Mouse (Mus musculus): ENCODE measurements around the gene Ntan1.
"Not testable (repeated sequence)": the region's sequence is repeated elsewhere in the genome, so short reads cannot be mapped to it uniquely, and the experiment has no call there.

The Ntan1 gene

DNA sequence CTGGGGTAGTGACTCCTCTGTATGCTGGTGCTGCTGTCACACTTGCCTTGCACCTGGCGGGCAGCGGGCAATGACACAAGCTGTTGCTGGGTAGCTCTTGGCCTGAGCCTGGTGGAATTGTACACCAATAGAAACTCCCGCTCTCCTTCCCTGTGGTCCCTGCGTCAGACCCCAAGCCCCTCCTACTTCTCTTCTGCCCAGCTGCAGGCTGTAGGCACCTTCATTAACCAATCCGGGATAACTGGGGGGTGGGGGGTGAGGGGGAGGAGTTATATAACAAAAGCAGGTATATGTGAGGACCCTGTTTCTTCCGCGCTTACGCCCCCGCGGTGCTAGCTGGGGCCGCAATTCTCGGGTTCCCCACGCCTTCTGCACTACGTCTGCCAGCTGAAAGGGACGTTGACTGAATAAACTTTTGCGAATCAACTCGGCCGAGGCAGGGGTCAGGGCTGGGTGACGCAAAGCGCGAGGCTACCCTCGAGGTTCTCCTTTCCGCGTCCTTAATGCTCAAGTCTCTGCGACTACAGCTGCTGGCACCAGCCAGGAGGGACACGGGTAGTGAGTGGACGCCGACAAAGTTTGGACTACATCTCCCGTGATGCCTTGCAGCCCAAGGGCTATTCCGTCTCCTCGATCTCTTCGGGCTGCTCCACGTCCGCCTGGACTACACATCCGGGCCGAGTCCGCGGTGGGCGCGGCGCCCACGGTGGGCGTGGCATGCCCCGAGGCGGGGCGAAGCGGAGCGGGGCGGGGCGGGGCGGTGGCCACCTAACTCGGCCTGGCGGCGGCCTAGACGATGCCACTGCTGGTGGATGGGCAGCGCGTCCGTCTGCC, at the start of gene Ntan1:
Ntan1 (plus strand) TSS at position 286 of the 834 bp plus-strand sequence.
- peak; percentile 95 for DNase-seq (ENCODE audit: low read depth)

DNA sequence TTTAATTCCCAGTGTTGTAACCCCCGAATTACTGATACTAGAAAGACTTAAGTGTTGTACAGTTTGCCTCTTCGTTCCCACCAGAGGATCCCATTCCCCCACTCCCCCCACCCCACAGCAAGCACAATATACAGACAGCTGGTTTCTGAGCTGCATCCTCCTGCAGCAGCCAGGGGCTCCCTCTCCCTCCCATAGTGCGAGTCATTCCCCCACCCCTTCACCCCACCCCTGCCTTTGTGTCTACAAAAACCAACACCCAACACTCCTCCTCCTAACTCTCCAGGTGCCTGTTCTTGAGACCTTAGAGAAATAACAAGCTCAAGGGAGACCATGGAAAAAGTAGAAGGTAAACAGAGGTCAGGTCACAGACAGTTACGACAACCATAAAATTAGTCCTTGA, 47.0 kb upstream of the Ntan1 start:
- DNase-seq (ENCODE audit: low read depth): not testable (repeated sequence)

DNA sequence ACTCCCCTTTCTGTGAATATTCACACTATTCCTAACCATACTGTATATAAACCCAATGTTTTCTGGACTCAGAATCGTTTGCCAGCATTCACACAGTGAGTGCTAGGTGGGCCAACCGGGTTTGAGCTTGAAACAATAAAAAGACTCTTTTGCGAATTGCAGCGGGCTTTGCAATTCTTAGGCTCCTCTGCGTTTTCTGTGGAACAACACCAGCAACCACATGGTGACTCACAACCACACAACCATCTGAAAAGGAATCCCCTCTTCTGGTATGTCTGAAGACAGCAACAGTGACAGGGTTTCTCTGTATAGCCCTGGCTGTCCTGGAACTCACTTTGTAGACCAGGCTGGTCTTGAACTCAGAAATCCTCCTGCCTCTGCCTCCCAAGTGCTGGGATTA, 46.6 kb upstream of the Ntan1 start:
- DNase-seq (ENCODE audit: low read depth): not testable (repeated sequence)

DNA sequence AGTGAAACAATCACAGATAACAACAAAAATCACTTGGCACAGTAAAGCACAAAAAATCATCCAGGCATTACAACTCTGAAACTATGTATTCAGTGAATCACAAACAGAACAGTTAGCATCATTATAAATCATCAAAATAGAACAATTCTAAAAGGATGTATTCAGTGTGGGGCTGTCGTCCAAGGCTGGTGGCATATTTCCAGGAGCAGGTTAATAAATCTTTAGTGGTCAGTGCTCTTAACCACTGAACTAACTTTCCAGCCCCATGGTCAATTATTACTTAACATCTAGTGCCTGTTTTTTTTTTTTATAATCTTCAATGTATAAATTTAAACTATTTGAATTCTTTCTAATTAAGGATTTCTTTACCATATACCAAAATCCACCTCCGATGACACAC, 44.6 kb upstream of the Ntan1 start:
- not testable (repeated sequence) for DNase-seq (ENCODE audit: low read depth)

DNA sequence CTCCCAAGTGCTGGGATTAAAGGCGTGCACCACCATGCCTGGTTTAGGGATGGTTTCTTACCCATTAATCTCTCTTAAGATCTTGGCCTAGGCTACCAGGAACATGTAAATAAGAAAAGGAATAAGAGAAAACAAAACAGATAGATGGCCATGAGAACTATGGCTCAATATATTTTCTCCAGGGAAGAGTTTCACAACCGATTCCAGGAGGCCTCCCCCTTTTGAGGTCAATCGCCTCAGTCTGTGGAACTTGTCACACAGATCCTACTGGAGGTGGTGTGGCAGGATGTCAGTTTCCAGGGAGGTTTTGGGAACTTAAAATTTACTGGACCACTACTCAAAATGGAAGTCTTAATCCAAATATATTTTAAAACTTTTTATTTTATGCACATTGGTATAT, 44.0 kb upstream of the Ntan1 start:
- not testable (repeated sequence) for DNase-seq (ENCODE audit: low read depth)

DNA sequence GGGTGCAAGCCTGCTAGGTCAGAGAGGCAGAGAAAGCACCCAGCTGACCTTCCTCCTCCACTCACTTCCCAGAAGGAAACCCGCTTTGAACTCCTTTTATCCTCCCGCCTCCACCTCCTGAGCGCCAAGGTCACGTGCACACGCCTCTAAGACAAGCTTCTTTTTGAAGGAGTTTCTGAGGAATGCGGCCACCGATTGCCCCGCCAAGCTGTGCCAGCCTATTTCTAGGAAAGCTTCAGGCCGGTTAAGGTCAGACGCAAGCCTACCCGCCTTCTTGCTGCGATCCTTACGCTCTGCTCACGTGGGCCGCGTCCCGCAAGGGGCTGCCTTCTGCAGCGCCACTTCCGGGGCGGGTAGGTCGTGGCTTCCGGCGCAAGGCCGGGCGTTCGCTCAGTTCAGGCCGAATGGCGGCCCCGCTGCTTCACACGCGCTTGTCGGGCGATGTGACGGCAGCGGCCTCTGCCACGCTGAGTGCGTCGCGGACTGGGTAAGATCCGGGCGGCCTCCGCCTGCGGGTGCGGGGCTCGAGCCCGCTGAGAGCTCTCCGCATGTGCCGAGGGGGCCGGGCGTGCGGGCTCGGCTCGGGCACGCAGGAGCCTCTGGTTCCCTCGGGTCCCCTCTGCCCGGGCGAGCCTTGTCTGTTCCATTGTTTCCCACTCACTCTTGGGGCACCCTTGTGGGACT, 38.1 kb upstream of the Ntan1 start, which contains the start of gene Rrn3:
Rrn3 (plus strand) TSS at position 356 of the 684 bp plus-strand sequence.
- DNase-seq (ENCODE audit: low read depth): peak; percentile 90

DNA sequence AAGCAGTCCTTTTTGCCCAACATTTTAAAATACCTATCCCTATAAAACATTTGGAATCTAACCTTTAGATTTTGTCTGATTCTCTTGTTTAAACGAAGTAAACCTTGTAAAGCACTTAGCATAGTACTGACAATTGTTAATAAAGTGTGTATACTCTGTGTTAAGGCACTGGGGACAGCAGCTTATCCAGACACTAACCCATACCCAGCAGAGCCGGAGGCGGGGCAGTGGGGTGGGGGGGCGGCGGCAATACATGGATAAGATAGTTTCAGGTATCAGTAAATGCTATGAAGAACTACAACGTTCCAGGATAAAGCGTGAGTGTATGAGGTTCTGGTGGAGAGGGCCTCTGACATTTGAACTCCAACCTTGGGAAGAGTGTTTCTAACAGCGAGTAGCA, 37.4 kb upstream of the Ntan1 start:
- DNase-seq (ENCODE audit: low read depth): no peak

DNA sequence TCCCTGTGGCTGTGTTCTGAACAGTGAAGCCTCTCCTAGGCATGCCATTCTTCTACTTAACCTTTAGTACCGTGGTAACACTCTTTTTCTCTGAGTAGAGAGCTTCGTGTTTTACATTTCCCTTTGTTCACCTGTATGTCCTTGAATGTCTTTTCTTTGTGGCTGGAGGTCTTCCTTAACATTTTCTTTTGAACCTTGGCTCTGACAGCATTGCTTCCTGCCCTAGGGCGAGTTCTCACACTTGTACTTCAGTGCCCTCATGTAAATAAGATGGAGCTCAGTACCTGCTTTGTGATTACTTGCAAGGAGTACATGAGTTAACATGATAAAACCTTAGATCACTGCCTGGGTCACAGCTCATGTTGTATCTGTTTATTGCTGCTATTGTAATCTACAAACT, 32.7 kb upstream of the Ntan1 start:
- DNase-seq (ENCODE audit: low read depth): no peak

DNA sequence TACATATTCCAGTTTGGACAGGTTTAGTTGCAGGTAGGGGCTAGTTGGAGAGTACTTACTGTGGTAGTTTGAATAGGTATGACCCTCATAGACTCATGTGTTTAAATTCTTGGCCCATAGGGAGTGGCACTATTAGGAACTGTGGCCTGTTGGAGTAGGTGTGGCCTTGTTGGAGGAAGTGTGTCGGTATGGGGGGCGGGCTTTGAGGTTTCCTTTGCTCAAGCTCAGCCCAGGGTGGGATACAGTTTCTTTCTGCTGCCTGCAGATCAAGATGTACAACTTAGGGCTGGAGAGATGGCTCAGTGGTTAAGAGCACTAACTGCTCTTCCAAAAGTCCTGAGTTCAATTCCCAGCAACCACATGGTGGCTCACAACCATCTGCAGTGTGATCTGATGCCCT, 25.2 kb upstream of the Ntan1 start:
- not testable (repeated sequence) for DNase-seq (ENCODE audit: low read depth)

DNA sequence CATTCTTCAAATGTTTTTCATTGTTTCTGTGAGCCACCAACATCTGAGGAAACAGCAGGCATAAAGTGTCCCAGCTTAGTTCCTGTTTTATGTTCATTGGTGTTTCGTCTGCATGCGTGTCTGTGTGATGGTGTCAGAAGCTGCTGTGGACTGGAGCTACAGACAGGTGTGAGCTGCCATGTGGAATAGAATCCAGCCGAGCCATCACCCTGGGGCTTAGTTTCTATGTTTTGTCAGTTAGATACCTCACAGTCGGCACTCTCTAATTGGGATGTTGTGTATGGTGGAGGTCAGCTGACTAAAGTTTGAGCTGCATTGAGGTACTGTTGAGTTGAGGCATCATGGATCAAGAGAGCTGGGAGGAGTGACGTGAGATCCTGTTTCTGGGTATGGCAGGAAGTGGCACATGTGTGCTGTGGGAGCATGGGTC, 21.9 kb upstream of the Ntan1 start:
- DNase-seq (ENCODE audit: low read depth): peak; percentile 77

DNA sequence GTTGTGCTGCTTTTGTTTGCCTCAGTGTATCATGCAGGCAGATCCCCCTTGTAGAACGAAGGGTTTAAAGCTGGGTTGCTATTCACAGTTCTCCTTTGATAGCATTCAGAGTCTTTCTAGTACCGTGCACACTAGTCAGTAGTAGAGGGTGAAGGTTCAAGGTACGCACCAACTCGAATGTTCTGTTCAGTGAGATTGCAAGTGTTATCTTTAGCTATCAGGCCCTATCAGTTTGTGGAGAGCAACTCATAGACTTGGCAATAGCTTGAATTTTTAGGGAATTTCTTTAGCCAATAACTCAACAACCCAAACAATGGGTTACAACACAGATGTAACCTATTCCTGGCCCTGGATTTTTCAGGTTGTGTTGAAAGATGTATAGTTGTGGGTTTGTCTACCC, 17.4 kb upstream of the Ntan1 start:
- no peak for DNase-seq (ENCODE audit: low read depth)

DNA sequence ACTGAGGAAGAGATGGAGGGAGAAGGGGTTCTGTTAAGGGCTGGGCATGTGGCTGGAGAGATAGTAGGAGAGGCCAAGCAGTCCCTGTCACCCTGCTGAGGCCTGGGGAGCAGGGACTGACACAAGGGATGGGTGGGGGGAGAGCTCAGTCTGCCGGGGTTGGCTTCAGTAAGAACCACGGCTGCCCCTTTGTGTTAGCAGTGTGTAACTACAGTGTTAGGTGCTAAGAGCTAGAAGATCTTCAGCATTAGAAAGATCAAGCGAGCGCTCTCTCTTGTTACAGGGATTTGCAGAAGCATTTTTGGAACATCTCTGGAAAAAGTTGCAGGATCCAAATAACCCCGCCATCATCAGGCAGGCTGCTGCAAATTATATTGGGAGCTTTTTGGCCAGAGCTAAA, 14.0 kb upstream of the Ntan1 start:
- DNase-seq (ENCODE audit: low read depth): no peak

DNA sequence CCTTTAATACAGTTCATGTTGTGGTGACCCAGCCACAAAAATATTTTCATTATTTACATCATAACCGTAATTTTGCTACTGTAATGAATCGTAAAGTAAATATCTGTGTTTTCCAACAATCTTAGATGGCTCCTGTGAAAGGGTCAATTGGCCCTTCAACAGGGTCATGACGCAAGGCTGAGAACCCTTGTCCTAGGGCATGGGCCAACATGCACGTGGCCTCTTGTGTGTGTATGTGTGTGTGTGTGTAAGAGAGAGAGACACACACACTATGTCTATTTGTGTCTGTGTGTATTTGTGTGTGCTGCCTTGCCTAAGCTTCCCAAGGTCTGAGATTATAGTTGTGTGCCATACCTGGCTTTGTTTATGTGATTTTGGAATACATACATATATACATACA, 11.0 kb upstream of the Ntan1 start:
- no peak for DNase-seq (ENCODE audit: low read depth)

DNA sequence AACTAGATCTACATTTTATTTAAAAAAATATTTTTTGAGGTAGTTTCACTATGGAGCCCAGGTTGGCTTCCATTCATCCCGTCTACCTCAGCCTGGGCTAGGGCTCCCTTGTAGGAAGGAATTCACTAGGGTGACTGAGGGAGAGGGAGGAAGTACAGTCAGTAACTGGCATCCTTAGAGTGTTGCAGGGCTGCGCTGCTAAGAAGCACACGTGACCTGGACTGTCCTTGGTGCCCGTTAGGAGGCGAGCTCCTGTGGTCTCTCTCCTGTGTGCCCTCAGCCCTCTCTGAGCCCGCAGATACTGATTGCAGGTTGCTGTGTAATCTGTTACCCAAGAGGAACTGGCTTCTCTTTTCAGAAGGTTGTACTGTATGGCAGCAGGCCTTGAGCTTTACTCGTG, 10.2 kb upstream of the Ntan1 start:
- no peak for DNase-seq (ENCODE audit: low read depth)

DNA sequence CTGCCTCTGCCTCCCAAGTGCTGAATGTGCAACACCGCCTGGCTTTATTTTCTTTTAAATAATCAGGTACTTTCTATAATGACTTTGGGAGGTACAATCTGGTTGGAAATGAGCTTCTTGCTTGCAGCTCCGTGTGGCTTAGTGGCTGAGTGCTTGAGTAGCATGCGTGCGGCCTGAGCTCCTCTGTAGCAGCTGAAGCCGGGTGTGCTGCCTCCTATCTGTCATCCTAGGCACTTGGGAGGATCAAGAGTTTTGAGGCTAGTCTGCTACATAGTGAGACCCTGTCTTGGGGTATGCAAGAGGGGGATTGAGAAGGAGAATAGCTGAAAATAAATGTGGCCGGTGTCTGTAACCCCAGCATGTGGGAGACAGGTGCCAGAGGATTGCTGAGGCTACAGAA, 6.5 kb upstream of the Ntan1 start:
- no peak for DNase-seq (ENCODE audit: low read depth)

DNA sequence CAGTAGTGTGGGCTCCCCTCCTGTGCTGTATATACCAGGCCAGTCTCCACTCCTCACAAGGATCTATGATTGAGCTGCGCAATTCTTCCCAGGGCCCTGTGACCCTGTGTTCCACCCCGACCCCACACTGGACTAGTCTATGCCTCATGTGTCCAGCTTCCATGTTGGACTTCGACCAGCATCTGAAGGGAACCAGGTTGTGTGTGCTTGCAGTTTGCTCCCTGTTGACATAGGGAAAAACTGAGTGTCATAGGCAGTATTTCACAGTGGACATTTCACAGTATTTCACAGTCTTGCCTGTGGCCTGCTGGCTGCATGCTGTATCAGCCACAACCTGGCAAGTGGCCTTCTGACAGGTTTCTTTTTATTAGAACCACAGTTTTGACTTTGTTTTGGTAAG, 5.4 kb upstream of the Ntan1 start:
- DNase-seq (ENCODE audit: low read depth): no peak

DNA sequence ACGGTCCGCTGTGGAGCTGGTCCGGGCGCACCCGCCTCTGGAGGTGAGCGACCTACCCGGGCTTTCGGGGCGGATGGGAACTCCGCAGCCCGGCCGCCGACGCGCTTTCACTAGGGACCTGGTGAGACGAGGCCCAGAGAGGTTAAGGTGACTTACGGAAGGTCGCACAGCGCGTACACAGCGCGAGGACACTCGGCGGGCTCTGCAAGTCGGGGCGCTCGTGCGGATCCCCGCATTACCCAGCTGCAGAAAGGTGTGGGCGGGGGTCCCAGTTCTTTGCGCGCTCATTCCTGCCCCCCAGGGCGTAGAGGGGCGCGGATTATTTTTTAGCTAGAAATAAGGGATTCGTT, 724 bp downstream of the Ntan1 start:
- no peak for DNase-seq (ENCODE audit: low read depth)

DNA sequence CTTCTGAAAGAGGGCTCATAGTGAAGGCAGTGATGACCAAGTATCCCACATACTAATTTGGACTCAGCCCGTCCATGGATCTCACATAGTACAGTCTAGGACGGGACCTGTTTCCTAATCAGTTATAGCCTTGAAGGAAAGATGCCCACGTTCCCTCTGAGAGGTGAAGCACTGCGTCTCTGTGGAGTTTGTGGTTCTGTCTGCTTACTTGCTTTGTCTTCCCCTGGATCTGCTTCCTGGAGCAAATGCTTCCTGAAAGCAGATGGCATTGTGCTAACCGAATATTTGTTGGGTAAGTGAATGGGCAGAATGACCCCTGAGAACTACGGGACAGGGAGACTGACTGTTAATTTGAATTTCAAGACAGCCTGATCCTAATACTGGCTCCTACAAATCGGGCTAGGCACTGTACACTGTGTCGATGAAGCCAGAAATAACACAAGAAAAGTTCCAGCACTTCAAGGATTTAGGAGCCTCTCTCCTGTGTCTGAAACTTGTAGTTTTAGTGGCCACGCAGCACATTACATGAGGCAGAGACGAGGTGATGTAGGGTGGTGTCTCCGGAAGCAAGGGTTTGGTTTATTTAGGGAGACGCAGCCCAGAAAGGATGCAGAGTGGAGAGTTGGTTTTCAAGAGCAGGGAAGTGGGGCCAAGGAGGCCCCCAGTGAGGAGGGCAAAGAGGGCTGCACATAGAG, 1.3 kb downstream of the Ntan1 start:
- DNase-seq (ENCODE audit: low read depth): peak; percentile 49

DNA sequence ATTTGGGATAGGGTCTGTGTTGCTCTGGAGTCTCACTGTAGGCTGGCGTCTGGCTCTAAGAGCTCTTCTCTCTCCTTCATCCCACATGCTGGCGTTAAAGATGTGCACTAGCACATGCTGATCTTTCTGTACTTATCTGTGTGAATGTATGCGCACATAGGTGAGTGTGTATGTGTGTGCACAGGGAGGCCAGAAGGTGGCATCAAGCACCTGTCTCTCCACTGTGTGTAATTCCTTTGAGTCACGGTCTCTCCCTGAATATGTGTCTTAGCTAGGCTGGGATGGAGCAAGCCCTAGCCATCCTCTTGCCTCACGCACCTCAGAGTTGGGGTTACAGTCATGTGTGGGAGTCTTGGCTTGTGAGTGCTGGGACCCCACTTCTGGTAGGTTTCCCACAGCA, 2.1 kb downstream of the Ntan1 start:
- DNase-seq (ENCODE audit: low read depth): no peak

DNA sequence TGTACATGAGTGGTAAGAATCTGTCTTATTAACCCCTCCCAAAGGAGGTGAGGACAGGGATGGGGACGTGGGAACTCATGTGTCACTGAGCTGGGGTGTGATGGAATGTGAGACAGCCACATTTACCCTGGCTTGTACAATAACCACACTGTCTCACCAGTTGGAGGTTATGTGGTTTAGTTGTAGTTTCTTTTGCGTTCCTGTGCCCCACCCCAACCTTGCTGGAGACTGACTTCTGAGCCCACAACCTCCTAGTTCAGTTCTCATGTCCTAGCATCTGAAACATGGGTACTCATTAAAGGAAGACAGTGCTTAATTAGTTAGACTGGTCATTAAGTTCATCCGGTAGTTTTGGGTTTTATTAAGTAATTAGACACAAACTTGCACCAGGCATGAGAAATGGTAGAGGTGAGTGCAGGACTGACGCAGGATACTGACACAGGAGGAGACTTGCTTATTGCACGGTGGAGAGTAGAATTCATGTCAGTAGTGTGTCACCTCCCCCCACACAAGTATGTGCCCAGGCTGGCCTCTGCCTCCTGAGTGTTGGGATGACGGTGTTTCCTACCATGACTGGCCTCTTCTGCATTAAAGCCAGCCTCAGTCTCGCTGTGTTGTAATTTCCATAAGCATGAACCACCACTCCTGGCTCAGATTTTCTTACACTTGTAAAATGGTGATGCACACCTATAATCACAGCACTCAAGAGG, 7.3 kb downstream of the Ntan1 start:
- DNase-seq (ENCODE audit: low read depth): no peak

DNA sequence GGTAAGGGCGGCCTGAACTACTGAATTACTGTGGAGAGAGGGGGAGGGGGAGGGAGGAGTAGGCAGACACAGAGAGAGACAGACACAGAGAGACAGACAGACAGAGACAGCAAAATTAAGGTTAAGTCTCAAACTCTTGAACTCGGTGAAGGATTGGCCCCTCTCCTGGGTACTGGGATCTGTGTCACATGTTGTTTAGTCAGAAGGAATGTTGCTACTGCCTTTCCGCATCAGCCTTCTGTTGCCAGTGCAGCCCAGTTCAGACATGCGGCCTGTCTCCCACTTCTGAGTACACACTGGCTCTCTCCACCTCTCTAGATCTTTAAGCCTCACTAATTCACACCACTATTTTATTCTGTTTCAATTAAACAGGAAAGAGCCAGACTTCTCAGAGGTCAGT, 7.9 kb downstream of the Ntan1 start:
- no peak for DNase-seq (ENCODE audit: low read depth)

DNA sequence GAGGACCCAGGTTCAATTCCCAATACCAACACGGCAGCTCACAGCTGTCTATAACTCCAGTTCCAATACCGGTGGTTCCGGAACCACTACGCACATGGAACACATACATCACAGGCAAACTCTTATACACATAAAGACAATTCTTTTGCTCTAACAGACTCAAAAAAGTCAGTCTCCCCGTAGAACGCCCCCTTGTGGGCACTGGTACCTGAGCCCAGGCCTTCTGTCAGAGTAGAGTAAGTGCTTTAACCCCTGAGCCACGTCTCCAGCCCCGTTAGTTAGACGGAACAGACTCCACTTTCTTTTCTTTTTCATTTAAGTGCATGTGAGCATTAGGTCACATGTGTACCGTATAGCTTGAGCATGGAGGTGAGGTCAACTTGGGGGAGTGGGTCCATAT, 11.8 kb downstream of the Ntan1 start:
- no peak for DNase-seq (ENCODE audit: low read depth)
